Mouse (Mus musculus): ENCODE results near the gene Gnat3. TPM values are rescaled to one million over a fixed set of nuclear protein-coding genes. Genes with fewer than 3 reads are reported as not detected.

Gnat3 gene
- not detected for polyA plus RNA-seq (2014; fragmentation: Illumina TruSeq; extraction: RNeasy Lipid Tissue Mini Kit (QIAGEN cat#74804); ENCODE audit: low read depth, low replicate concordance)

DNA sequence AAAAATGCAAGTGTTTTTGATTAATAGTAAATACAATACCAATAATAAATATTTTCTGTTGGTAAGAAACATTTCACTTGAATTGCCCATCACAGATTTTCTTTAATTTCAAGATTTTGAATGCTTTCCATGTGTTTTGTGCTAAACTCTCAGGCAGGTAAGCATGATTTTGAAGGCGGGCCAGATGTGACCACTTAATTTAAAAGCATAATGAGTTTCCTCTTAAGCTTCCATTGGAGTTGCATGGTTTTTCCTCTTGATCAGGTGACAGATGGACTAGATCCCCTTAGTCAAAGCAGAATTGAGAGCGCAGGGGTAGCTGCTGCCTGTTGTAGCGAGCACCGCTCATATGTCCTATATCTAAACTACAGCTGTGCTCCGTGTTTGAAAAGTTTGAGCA, at the start of gene Gnat3:
TSS of gene Gnat3 (plus strand) at position 301 of the 400 bp plus-strand sequence.

Other genes starting within 250 kb of the Gnat3 start
- 188 TPM for gene Cd36, start 73.7 kb upstream of the Gnat3 start, polyA plus RNA-seq (2014; fragmentation: Illumina TruSeq; extraction: RNeasy Lipid Tissue Mini Kit (QIAGEN cat#74804); ENCODE audit: low read depth, low replicate concordance)